Mouse (Mus musculus): ENCODE data around the gene Ncoa5. TPM values are rescaled to one million over a fixed set of nuclear protein-coding genes. Genes with fewer than 3 reads are reported as not detected.

Ncoa5 gene
- polyA plus RNA-seq, 1 experiment from 2014 or later, result 36.0 TPM

DNA sequence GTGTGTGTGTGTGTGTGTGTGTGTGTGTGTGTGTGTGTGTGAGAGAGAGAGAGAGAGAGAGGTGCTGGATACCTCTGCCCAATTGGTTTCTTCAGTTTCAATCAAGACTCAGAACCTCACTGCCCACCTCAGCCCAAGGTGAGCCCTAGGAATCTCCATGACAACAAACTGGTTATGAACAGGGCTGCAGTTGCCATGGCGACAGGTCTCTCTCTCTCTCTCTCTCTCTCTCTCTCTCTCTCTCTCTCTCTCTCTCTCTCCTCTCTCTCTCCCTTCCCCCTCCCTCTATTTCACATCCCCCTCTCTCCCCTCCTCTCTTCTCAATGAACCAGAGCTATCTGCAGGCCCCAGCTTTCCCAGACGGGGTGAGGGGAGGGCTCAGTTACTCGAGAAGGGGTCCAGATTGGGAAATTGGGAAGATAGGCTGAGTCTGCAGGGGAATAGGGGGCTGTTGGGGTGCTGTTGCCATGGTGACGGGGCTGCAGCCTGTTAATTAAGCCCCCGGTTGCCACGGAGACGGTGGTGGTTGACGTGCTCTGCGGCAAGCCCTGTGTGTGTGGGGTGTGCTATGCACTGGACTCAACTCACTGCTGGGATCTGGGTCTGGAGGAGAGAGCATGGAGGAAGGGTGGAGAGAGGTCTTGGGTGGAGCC, 70.3 kb downstream of the Ncoa5 start:
- WGBS (ENCODE audit: insufficient replicate concordance), result 54% methylated on average over 9 of the region's 9 CpGs
- ATAC-seq (replicated peaks; ENCODE audit: insufficient number of reproducible peaks, low FRiP score, low TSS enrichment), result no peak
- peaks cover 48% of the 10 kb centered on the region for H3K27me3 ChIP-seq (ENCODE audit: control insufficient read depth, insufficient read depth, low read length)
- no peak overlapping the region for H3K27ac ChIP-seq (ENCODE audit: low read depth, low read length)
- H3K36me3 ChIP-seq (ENCODE audit: control insufficient read depth, insufficient read depth, low read length), result no peaks in the 10 kb centered on the region
- no peak overlapping the region for H3K4me2 ChIP-seq
- peaks cover 16% of the 10 kb centered on the region for H3K4me1 ChIP-seq (ENCODE audit: control insufficient read depth, insufficient read depth, low read length)
- H3K9ac ChIP-seq (ENCODE audit: low read depth, low read length), result no peak overlapping the region
- H3K4me3 ChIP-seq (ENCODE audit: low read depth, low read length), result no peak overlapping the region
- no peaks in the 10 kb centered on the region for H3K9me3 ChIP-seq (replicated peaks; ENCODE audit: control insufficient read depth, low read length)

- no peak for ATAC-seq (replicated peaks; ENCODE audit: insufficient number of reproducible peaks, low FRiP score, low TSS enrichment)
Observed at GRCm38 (mm10) chr2:164962183-164962580, 72.5 kb downstream of the Ncoa5 start.

DNA sequence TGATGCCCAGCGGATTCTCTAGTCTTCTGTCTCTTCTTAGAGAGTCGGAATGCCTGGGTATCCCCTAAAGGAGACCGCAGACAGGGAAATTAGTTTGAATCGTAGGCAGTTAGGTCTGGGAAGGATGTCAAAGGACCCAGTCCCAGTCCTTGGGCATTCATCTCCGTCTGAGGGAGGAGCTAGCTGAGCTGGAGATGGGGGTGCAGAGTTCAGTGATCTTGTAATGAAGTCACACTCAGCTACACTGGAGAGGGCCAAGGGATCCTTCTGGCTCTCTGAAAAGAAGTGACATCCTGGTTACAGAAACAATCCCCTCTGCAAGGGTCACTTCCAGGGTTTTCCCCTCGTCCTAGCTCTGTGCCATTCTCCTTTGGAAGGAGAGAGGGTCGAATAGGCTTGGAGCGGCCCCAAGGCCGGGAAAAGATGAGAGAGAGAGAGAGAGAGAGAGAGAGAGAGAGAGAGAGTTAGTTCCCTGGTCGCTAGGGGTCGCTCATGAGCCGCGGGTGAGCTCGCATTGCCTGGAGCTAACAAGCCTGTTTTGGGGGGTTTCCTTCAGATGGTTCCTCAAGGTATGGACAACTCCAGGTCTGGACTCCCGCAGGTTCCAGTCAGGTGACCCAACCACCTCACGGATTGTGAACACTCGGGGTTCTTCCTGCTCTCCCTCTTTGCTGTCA, 73.0 kb downstream of the Ncoa5 start:
- 9% methylated on average over 16 of the region's 17 CpGs for WGBS (ENCODE audit: insufficient replicate concordance)
- ATAC-seq (replicated peaks; ENCODE audit: insufficient number of reproducible peaks, low FRiP score, low TSS enrichment), result no peak
- H3K27me3 ChIP-seq (ENCODE audit: control insufficient read depth, insufficient read depth, low read length), result peaks cover 21% of the 10 kb centered on the region
- no peak overlapping the region for H3K27ac ChIP-seq (ENCODE audit: low read depth, low read length)
- H3K4me3 ChIP-seq (ENCODE audit: low read depth, low read length), result peak overlapping the region; percentile 67; the same call in 1 of the 2 replicates
- H3K4me1 ChIP-seq (ENCODE audit: control insufficient read depth, insufficient read depth, low read length), result peaks cover 9% of the 10 kb centered on the region; the same call in 1 of the 2 replicates
- no peaks in the 10 kb centered on the region for H3K36me3 ChIP-seq (ENCODE audit: control insufficient read depth, insufficient read depth, low read length)
- H3K9me3 ChIP-seq (replicated peaks; ENCODE audit: control insufficient read depth, low read length), result no peaks in the 10 kb centered on the region
- H3K4me2 ChIP-seq, result peak overlapping the region; percentile 72
- no peak overlapping the region for H3K9ac ChIP-seq (ENCODE audit: low read depth, low read length)

More at GRCm38 (mm10) chr2:164962183-164962580, 72.5 kb downstream of the Ncoa5 start:
- H3K27ac ChIP-seq (ENCODE audit: low read depth, low read length), result no peak overlapping the region
- no peak overlapping the region for H3K9ac ChIP-seq (ENCODE audit: low read depth, low read length)
- H3K4me2 ChIP-seq, result no peak overlapping the region
- no peaks in the 10 kb centered on the region for H3K9me3 ChIP-seq (replicated peaks; ENCODE audit: control insufficient read depth, low read length)
- peaks cover 9% of the 10 kb centered on the region; the same call in 1 of the 2 replicates for H3K4me1 ChIP-seq (ENCODE audit: control insufficient read depth, insufficient read depth, low read length)
- WGBS (ENCODE audit: insufficient replicate concordance), result 45% methylated on average over 7 of the region's 7 CpGs
- no peak overlapping the region for H3K4me3 ChIP-seq (ENCODE audit: low read depth, low read length)
- peaks cover 26% of the 10 kb centered on the region for H3K27me3 ChIP-seq (ENCODE audit: control insufficient read depth, insufficient read depth, low read length)
- H3K36me3 ChIP-seq (ENCODE audit: control insufficient read depth, insufficient read depth, low read length), result no peaks in the 10 kb centered on the region

GRCm38 (mm10) chr2:164960716-164961441, 73.8 kb downstream of the Ncoa5 start, which contains the start of gene Slc12a5:
Gene Slc12a5, plus strand, starts transcription at chr2:164960802.
- peak within 1 kb of the TSS; percentile 72 for H3K4me2 ChIP-seq
- no peaks in the 10 kb centered on the region for H3K9me3 ChIP-seq (replicated peaks; ENCODE audit: control insufficient read depth, low read length)
- H3K4me1 ChIP-seq (ENCODE audit: control insufficient read depth, insufficient read depth, low read length), result peaks cover 9% of the 10 kb centered on the region; the same call in 1 of the 2 replicates
- 2% methylated on average over 47 of the region's 54 CpGs for WGBS (ENCODE audit: insufficient replicate concordance)
- H3K9ac ChIP-seq (ENCODE audit: low read depth, low read length), result peak within 1 kb of the TSS; percentile 59
- no peaks in the 10 kb centered on the region for H3K36me3 ChIP-seq (ENCODE audit: control insufficient read depth, insufficient read depth, low read length)
- ATAC-seq (replicated peaks; ENCODE audit: insufficient number of reproducible peaks, low FRiP score, low TSS enrichment), result peak; percentile 65; the same call in 1 of the 2 replicates
- H3K27me3 ChIP-seq (ENCODE audit: control insufficient read depth, insufficient read depth, low read length), result peaks cover 18% of the 10 kb centered on the region
- H3K4me3 ChIP-seq (ENCODE audit: low read depth, low read length), result peak within 1 kb of the TSS; percentile 67
- H3K27ac ChIP-seq (ENCODE audit: low read depth, low read length), result no peak within 1 kb of the TSS

DNA sequence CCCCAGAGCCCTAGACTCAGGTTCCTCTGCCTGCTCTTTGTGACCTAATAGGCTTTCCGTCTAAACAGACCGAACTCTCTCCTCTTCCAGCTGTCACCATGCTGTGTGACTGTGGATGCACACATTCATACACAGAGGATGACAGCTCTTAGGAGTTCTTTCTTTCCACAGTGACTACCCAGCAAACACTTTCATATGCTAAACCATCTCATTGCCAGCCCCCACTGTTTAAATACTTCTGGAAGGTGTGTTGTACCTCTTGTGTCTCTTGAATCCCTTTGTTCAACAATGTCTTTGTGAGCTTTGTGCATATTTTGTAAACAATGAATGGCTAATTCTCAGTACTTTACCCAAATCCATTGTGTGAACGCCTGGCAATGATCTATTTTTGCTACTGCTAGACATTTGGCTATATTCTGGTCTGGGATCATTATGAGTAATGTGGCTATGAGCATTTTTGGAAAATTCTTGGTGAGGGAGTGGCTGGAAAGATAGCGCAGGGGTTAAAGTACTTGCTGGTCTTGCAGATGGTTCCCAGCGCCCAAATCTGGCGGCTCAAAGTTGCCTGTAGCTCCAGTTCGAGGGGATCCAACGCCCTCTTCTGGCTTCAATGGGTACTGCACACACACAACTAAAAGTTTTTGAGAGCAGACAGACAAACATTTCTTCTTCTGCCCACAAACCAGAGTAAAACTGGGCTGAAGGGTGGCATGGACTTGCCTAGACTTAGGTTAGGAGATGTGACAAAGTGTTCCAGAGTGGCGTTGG, 76.9 kb downstream of the Ncoa5 start:
- ATAC-seq (replicated peaks; ENCODE audit: insufficient number of reproducible peaks, low FRiP score, low TSS enrichment), result no peak
- H3K9me3 ChIP-seq (replicated peaks; ENCODE audit: control insufficient read depth, low read length), result no peaks in the 10 kb centered on the region
- H3K27me3 ChIP-seq (ENCODE audit: control insufficient read depth, insufficient read depth, low read length), result peaks cover 17% of the 10 kb centered on the region
- no peak overlapping the region for H3K27ac ChIP-seq (ENCODE audit: low read depth, low read length)
- no peaks in the 10 kb centered on the region for H3K36me3 ChIP-seq (ENCODE audit: control insufficient read depth, insufficient read depth, low read length)
- H3K4me3 ChIP-seq (ENCODE audit: low read depth, low read length), result no peak overlapping the region
- 61% methylated on average over 9 of the region's 9 CpGs for WGBS (ENCODE audit: insufficient replicate concordance)
- no peak overlapping the region for H3K4me2 ChIP-seq
- no peak overlapping the region for H3K9ac ChIP-seq (ENCODE audit: low read depth, low read length)
- H3K4me1 ChIP-seq (ENCODE audit: control insufficient read depth, insufficient read depth, low read length), result peaks cover 13% of the 10 kb centered on the region

- Histone ChIP-seq H3K9ac (ENCODE audit: low read depth, low read length) (no peak overlapping the region), H3K4me3 (ENCODE audit: low read depth, low read length) (no peak overlapping the region), H3K27me3 (ENCODE audit: control insufficient read depth, insufficient read depth, low read length) (peaks cover 31% of the 10 kb centered on the region), H3K9me3 (replicated peaks; ENCODE audit: control insufficient read depth, low read length) (no peaks in the 10 kb centered on the region), H3K27ac (ENCODE audit: low read depth, low read length) (no peak overlapping the region), H3K4me1 (ENCODE audit: control insufficient read depth, insufficient read depth, low read length) (peaks cover 13% of the 10 kb centered on the region), H3K36me3 (ENCODE audit: control insufficient read depth, insufficient read depth, low read length) (no peaks in the 10 kb centered on the region), H3K4me2 (no peak overlapping the region)
- ATAC-seq (replicated peaks; ENCODE audit: insufficient number of reproducible peaks, low FRiP score, low TSS enrichment), result no peak
- WGBS (ENCODE audit: insufficient replicate concordance), result 55% methylated on average over 5 of the region's 5 CpGs
Observed at GRCm38 (mm10) chr2:164956195-164956594, 78.5 kb downstream of the Ncoa5 start.

DNA sequence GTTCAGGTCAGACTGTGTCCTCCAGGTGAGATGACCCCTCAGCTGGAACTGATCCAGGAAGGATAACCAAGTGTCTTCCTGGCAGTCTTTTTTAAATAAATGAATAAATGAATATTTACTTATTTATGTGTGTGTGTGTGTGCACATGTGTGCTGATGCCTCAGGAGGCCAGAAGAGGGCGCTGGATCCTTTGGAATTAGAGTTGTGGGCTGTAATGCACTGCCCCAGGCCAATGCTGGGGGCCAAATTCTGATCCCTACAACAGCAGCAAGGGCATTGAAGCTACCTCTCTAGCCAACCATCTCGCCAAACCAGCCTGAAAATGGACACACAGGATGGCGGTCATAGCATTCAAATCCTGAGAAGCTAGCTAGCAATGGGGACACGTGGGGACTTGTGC, 78.9 kb downstream of the Ncoa5 start:
- Histone ChIP-seq H3K4me1 (ENCODE audit: control insufficient read depth, insufficient read depth, low read length) (peaks cover 10% of the 10 kb centered on the region), H3K27ac (ENCODE audit: low read depth, low read length) (no peak overlapping the region), H3K4me3 (ENCODE audit: low read depth, low read length) (no peak overlapping the region), H3K9ac (ENCODE audit: low read depth, low read length) (no peak overlapping the region), H3K4me2 (no peak overlapping the region), H3K9me3 (replicated peaks; ENCODE audit: control insufficient read depth, low read length) (no peaks in the 10 kb centered on the region), H3K36me3 (ENCODE audit: control insufficient read depth, insufficient read depth, low read length) (no peaks in the 10 kb centered on the region), H3K27me3 (ENCODE audit: control insufficient read depth, insufficient read depth, low read length) (peaks cover 35% of the 10 kb centered on the region)
- no peak for ATAC-seq (replicated peaks; ENCODE audit: insufficient number of reproducible peaks, low FRiP score, low TSS enrichment)
- WGBS (ENCODE audit: insufficient replicate concordance), result 67% methylated on average over 4 of the region's 4 CpGs

DNA sequence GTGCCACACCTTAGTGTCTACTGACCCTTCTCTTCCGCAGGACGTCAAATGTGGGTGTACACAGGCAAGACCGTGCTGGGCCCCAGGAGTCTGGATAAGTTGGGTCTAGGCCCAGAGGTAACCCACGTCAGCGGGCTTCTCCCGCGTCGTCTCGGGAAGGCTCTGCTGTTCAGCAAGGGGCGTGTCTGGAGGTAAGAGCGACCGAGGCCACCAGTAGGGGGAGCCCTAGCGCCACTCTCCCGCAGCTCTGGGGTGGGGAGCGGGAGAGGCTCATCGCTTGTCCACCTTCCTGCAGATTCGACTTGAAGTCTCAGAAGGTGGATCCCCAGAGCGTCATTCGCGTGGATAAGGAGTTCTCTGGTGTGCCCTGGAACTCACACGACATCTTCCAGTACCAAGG, 81.4 kb downstream of the Ncoa5 start:
- Histone ChIP-seq H3K4me1 (ENCODE audit: control insufficient read depth, insufficient read depth, low read length) (peaks cover 5% of the 10 kb centered on the region; the same call in 1 of the 2 replicates), H3K4me2 (peak overlapping the region; percentile 38; the same call in 1 of the 2 replicates), H3K27me3 (ENCODE audit: control insufficient read depth, insufficient read depth, low read length) (peaks cover 60% of the 10 kb centered on the region), H3K4me3 (ENCODE audit: low read depth, low read length) (no peak overlapping the region), H3K9me3 (replicated peaks; ENCODE audit: control insufficient read depth, low read length) (no peaks in the 10 kb centered on the region), H3K9ac (ENCODE audit: low read depth, low read length) (no peak overlapping the region), H3K36me3 (ENCODE audit: control insufficient read depth, insufficient read depth, low read length) (no peaks in the 10 kb centered on the region), H3K27ac (ENCODE audit: low read depth, low read length) (no peak overlapping the region)
- WGBS (ENCODE audit: insufficient replicate concordance), result 1% methylated on average over 21 of the region's 21 CpGs
- ATAC-seq (replicated peaks; ENCODE audit: insufficient number of reproducible peaks, low FRiP score, low TSS enrichment), result peak; percentile 50; the same call in 1 of the 2 replicates
